Mouse (Mus musculus): ENCODE data around the gene Ephx4. TPM values are rescaled to one million over a fixed set of nuclear protein-coding genes. Genes with fewer than 3 reads are reported as not detected.

The Ephx4 gene
- total RNA-seq, 2 experiments from 2014 or later = 85.5 to 86.1 TPM

Other genes with a start within 250 kb of the Ephx4 start
- 1 to 10 TPM; 7.8 to 9.9 TPM for gene Tgfbr3, start 113.1 kb upstream of the Ephx4 start, total RNA-seq (2021)
- 10 to 100 TPM; 14.0 to 15.1 TPM for gene Brdt, start 71.6 kb upstream of the Ephx4 start, total RNA-seq (2021)
- under 1 TPM; 0.18 to 0.32 TPM for gene Lpcat2b, start 28.8 kb downstream of the Ephx4 start, total RNA-seq (2021)
- gene Btbd8, start 35.3 kb downstream of the Ephx4 start, total RNA-seq (2021) = 100 to 1,000 TPM; 157 to 161 TPM
- under 1 TPM; 0.37 to 0.69 TPM for gene Gm42669, start 104.9 kb downstream of the Ephx4 start, total RNA-seq (2021)
- 1 to 10 TPM in 1 of 2 experiments, under 1 TPM in 1; 0.85 to 1.2 TPM for gene 1700028K03Rik, start 132.0 kb downstream of the Ephx4 start, total RNA-seq (2021)
- gene Rpap2, start 194.6 kb downstream of the Ephx4 start, total RNA-seq (2021) = 10 to 100 TPM; 23.1 to 23.3 TPM
- gene Glmn, start 195.2 kb downstream of the Ephx4 start, total RNA-seq (2021) = 10 to 100 TPM; 19.2 to 21.2 TPM